Mouse (Mus musculus) heart, postnatal 0 days (tissue): Measurements from ENCODE around the gene Camkv. TPM values are rescaled to one million over a fixed set of nuclear protein-coding genes. Genes with fewer than 3 reads are reported as not detected.
A peak's percentile ranks its signal among the peaks of the same experiment; 100 is the strongest.

Source experiments
- ATAC-seq: fragments of 200-750 bp; cut with Nextera tagmentation; 2 replicates; pipeline ENCODE4 v1.8.0; 2017; ENCODE audit warnings: low read depth, moderate number of reproducible peaks, moderate library complexity; ENCODE audit not compliant: insufficient read depth
- DNase-seq: peaks from one replicate; pipeline ENCODE4 v3.0.0-alpha.2; 2016; ENCODE audit warnings: low spot score
- H3K27ac ChIP-seq: fragments of 300-500 bp; sonication (generic); 2 replicates; pipeline ENCODE4 v1.5.1; 2014; ENCODE audit warnings: low read depth, mild to moderate bottlenecking
- H3K27me3 ChIP-seq: fragments of 300-500 bp; sonication (generic); 2 replicates; pipeline ENCODE4 v1.6.1; 2014; ENCODE audit warnings: low read length, mixed read lengths; ENCODE audit not compliant: control insufficient read depth, insufficient read depth
- H3K36me3 ChIP-seq: fragments of 300-500 bp; sonication (generic); replicated peaks from 2 replicates; pipeline ENCODE4 v1.6.1; 2014; ENCODE audit warnings: low read length, mixed read lengths; ENCODE audit not compliant: control insufficient read depth, insufficient read depth
- H3K4me1 ChIP-seq: fragments of 300-500 bp; sonication (generic); 2 replicates; pipeline ENCODE4 v1.6.1; 2014; ENCODE audit warnings: antibody characterized with exemption; ENCODE audit not compliant: control insufficient read depth, insufficient read depth
- H3K4me2 ChIP-seq: fragments of 300-500 bp; sonication (generic); 2 replicates; pipeline ENCODE4 v1.6.1; 2014; ENCODE audit warnings: low read depth, mild to moderate bottlenecking, low read length, moderate library complexity
- H3K4me3 ChIP-seq: fragments of 300-500 bp; sonication (generic); 2 replicates; pipeline ENCODE4 v1.5.1; 2014; ENCODE audit warnings: low read depth, low read length
- H3K9ac ChIP-seq: fragments of 300-500 bp; sonication (generic); replicated peaks from 2 replicates; pipeline ENCODE4 v1.6.1; 2014; ENCODE audit warnings: low read depth, low read length, mixed read lengths
- H3K9me3 ChIP-seq: fragments of 300-500 bp; sonication (generic); replicated peaks from 2 replicates; pipeline ENCODE4 v1.6.1; 2016; ENCODE audit warnings: low read length; ENCODE audit not compliant: control insufficient read depth
- CTCF ChIP-seq: IDR thresholded peaks from 2 replicates; pipeline ENCODE4 v1.5.1; 2016; ENCODE audit warnings: antibody characterized with exemption, control low read depth, low read depth
- EP300 ChIP-seq: IDR thresholded peaks from 2 replicates; pipeline ENCODE4 v1.6.1; 2016; ENCODE audit warnings: antibody characterized with exemption, low read depth
- WGBS: fragments of 180-500 bp; shearing (Covaris S2); extraction: QIAGEN DNeasy Blood & Tissue Kit; methylation state at CpG from one replicate; pipeline ENCODE4 v1.1.7; 2014; 5-methylcytosine and 5-hydroxymethylcytosine counted together
- polyA plus RNA-seq: library from polyadenylated mRNA; unstranded; fragments of >200 nt; fragmentation: Nextera tagmentation; extraction: Ambion mirVana; gene quantifications from 2 replicates; pipeline ENCODE4 v1.2.1, GENCODE M21; 2015
- total RNA-seq: library from RNA; depleted of rRNA; stranded (reverse); fragments of >200 nt; gene quantifications from 2 replicates; pipeline ENCODE4 v1.2.3, GENCODE M21; 2014; ENCODE audit warnings: low replicate concordance

The Camkv gene
- total and polyA plus RNA-seq, 2 experiments from 2014 or later, result not detected

DNA sequence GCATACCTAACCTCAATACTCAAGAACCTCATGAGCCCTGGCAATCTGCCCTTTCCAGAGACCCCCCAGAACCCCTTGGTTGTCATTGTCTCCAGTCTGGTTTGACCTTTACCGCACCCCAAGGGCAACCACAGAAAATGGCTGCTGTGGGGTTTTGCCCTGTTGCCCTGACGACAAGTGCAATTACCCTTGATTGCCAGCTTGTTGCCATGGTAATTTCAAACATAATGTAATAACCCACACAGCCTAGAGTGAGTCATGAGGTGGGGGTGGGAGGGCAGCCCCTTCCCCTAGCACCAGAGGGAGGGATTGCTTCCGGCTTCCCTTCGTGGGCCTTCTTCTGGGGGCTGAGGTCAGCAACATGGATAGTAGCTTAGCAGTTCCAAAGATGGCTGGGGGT is 3.3 kb upstream of the Camkv start:
- Histone ChIP-seq H3K9me3 (no peaks in the 10 kb centered on the region), H3K9ac (no peak overlapping the region), H3K4me1 (peaks cover 22% of the 10 kb centered on the region), H3K27me3 (peaks cover 26% of the 10 kb centered on the region), H3K27ac (no peak overlapping the region), H3K36me3 (no peaks in the 10 kb centered on the region), H3K4me2 (no peak overlapping the region), H3K4me3 (no peak overlapping the region)
- ATAC-seq (no peak), DNase-seq (no peak)
- WGBS, result 74% methylated on average over 4 of the region's 4 CpGs
- TF ChIP-seq EP300, result no peak
- no peak for TF ChIP-seq CTCF

DNA sequence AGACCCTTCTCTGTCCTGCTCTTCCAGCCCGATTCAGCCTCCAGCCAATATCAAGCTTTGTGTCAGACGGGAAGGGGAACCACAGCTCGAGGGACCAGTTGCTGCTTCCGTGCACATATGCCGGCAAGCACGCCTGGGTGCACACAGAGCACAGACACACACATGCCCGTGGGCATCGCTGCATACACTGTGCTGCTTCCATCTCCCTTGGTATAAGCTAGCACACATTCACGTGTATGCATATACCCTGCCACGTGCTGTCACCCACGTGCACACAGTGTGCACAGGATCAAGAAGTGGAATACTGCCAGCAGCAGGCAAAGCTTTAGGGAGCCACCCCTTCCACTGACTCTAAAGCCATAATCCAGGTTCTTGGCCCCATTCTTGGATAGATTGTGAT is 1.3 kb upstream of the Camkv start:
- Histone ChIP-seq H3K4me2 (no peak overlapping the region), H3K27ac (no peak overlapping the region), H3K4me1 (peaks cover 8% of the 10 kb centered on the region), H3K4me3 (no peak overlapping the region), H3K9me3 (no peaks in the 10 kb centered on the region), H3K27me3 (peaks cover 42% of the 10 kb centered on the region), H3K36me3 (no peaks in the 10 kb centered on the region), H3K9ac (no peak overlapping the region)
- TF ChIP-seq CTCF (no peak), EP300 (no peak)
- DNase-seq, result no peak
- no peak for ATAC-seq
- 81% methylated on average over 11 of the region's 11 CpGs for WGBS

DNA sequence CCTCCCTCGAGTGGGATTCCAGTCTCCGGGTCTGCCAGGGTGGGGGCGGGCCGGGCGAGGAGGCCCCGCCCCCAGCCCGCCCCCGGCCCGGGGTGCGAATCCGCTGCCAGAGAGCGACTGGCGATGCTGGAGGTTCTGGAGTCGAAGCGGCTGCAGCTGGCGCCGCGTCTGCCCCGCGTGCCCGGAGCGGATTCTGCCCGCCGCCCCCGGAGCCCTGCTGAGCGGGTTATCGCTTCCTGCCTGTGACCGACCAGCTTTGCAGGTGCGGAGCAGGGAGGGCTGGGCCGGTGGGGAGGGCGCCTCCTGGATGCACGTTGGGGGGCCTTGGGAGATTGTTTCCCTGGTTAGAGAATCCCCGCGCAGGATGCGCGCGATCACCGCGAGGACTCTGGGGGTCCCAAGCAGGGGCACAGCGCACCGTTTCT is 328 bp downstream of the Camkv start:
- H3K27ac ChIP-seq, result no peak overlapping the region
- no peak for TF ChIP-seq EP300
- TF ChIP-seq CTCF, result no peak
- no peaks in the 10 kb centered on the region for H3K9me3 ChIP-seq
- peak overlapping the region; percentile 77 for H3K4me2 ChIP-seq
- H3K9ac ChIP-seq, result peak overlapping the region; percentile 40; the same call in 1 of the 2 replicates
- H3K4me3 ChIP-seq, result peak overlapping the region; percentile 49
- peaks cover 43% of the 10 kb centered on the region for H3K27me3 ChIP-seq
- DNase-seq (no peak), ATAC-seq (peak; percentile 34; the same call in 1 of the 2 replicates)
- 2% methylated on average over 33 of the region's 41 CpGs for WGBS
- peaks cover 8% of the 10 kb centered on the region for H3K4me1 ChIP-seq
- H3K36me3 ChIP-seq, result no peaks in the 10 kb centered on the region

DNA sequence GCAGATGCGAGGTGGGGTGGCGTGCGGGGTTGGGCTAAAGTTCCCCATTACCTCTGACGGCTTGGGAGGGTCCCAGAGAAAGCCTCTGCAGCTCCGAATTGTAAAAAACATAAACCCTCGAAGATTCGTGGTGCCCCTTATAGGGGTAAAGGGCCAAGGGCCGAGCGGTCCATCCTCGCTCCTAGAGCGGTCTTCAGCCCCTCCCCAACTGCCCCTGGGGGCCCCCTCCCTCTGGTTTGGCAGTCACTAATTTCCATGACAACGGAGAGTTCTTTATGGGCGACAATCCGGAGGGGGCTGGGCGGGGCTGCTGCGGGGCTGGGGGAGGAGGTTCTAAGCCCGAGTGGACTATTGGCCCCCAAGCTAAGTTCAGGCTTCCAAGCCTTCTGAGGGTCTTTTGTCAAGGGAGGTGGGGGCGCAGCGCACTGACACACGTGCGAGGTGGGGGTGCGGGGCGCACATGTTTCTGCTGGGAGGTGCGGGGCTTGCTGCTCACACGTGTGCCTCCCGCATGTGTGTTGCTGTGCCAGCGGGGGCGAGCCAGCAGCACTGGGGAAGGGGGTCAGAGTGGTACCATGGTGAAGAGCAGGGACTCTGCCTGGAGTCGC is 845 bp downstream of the Camkv start:
- H3K27me3 ChIP-seq, result peaks cover 43% of the 10 kb centered on the region
- ATAC-seq, result 0 out of 2 replicates have a peak, but pooled peaks have one; percentile 19
- TF ChIP-seq CTCF (no peak), EP300 (no peak)
- peaks cover 8% of the 10 kb centered on the region for H3K4me1 ChIP-seq
- no peaks in the 10 kb centered on the region for H3K36me3 ChIP-seq
- H3K4me3 ChIP-seq, result peak overlapping the region; percentile 49
- WGBS, result 11% methylated on average over 29 of the region's 29 CpGs
- no peaks in the 10 kb centered on the region for H3K9me3 ChIP-seq
- H3K27ac ChIP-seq, result no peak overlapping the region
- H3K9ac ChIP-seq, result 0 out of 2 replicates have a peak overlapping the region, but pooled peaks have one; percentile 40
- H3K4me2 ChIP-seq, result peak overlapping the region; percentile 77
- no peak for DNase-seq

DNA sequence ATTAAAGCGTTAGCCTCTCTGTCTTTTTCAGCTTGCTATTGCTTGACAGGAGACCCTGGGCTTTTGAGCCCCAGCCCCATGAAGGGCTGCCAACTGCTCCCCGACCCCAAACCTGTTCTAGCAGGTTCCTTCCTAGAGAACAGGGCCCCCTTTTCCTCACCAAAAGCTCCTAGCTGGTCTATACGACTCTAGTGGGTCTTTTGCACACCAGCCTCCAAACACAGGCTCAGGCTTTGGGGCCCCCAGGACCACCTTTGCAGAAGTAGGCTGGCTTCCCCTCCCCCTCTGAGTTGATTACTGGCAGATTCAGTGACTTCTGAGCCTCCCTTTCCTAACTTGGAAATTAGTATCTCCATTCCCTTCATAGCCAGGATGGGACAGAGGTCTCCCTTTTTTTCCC is 1.4 kb downstream of the Camkv start:
- H3K4me2 ChIP-seq, result 0 out of 2 replicates have a peak overlapping the region, but pooled peaks have one; percentile 77
- DNase-seq (no peak), ATAC-seq (no peak)
- no peak overlapping the region for H3K4me3 ChIP-seq
- TF ChIP-seq EP300 (no peak), CTCF (no peak)
- no peak overlapping the region for H3K9ac ChIP-seq
- 41% methylated on average over 3 of the region's 3 CpGs for WGBS
- H3K9me3 ChIP-seq, result no peaks in the 10 kb centered on the region
- no peaks in the 10 kb centered on the region for H3K36me3 ChIP-seq
- H3K4me1 ChIP-seq, result peaks cover 8% of the 10 kb centered on the region
- peaks cover 43% of the 10 kb centered on the region for H3K27me3 ChIP-seq
- H3K27ac ChIP-seq, result no peak overlapping the region
